Mouse (Mus musculus) adrenal gland, postnatal 4 days (tissue): Measurements from ENCODE around the gene Timm17b. TPM values are rescaled to one million over a fixed set of nuclear protein-coding genes. Genes with fewer than 3 reads are reported as not detected.
"Not testable (repeated sequence)": the region's sequence is repeated elsewhere in the genome, so short reads cannot be mapped to it uniquely, and the experiment has no call there.

Experiments used
- DNase-seq, 2 experiments: peaks; one replicate each; pipeline ENCODE4 v3.0.0; 2021 to 2022; ENCODE audit warnings: low spot score in 2 of 2, mixed read lengths in 2 of 2
- total RNA-seq, 2 experiments: library from RNA; stranded (reverse); gene quantifications; 2 replicates each; pipeline ENCODE4 v1.2.3; 2021

The Timm17b gene
- total RNA-seq, 2 experiments from 2014 or later = 95.7 to 101 TPM

DNA sequence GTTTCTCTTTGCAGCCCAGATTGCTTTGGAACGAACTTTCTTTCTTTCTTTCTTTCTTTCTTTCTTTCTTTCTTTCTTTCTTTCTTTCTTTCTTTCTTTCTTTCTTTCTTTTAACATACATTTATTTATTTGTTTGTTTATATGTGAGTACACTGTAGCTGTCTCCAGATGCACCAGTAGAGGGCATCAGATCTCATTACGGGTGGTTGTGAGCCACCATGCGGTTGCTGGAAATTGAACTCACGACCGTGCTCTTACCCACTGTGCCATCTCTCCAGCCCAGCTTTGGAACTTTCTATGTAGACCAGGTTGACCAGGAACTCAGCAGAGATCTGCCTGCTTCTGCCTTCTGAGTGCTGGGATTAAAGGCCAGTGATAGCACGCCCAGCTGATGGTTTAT is 18.8 kb downstream of the Timm17b start:
- not testable (repeated sequence) for DNase-seq

DNA sequence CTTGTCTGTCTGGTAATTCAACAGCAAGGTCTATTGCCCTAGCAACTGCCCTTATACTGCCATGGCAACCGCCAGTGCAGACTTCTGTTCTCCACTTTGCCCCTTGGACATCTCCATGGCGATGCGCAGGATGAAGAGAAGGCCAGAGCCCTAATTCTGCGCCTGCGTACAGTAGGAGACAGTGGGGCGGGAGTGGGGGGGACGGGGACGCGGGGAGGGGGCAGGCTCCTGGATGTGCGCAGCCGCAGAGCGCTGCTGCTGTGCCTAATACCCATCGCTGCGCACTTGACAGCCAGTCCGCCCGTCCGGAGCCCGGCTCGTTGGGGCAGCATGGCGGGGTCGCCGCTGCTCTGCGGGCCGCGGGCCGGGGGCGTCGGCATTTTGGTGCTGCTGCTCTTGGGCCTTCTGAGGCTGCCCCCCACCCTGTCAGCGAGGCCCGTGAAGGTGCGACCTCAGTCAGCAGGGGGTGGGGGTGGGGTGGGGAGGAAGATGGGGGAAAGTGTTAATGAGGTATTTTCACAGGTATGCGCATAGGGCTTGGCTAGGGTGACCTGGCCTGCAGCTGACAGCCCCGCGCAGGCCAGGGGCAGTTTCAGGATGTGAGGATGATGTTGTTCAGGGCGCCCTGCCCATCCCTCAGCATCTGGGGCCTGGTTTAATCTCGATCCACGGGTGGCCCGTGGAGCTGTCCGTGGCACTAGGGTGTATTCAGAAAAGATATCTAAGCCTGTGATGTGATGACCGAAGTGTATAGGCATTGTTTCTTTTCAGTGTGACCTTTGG is 20.6 kb downstream of the Timm17b start, which contains the start of gene Pcsk1n:
TSS of gene Pcsk1n (plus strand) at position 222 of the 783 bp plus-strand sequence.
- no peak for DNase-seq

DNA sequence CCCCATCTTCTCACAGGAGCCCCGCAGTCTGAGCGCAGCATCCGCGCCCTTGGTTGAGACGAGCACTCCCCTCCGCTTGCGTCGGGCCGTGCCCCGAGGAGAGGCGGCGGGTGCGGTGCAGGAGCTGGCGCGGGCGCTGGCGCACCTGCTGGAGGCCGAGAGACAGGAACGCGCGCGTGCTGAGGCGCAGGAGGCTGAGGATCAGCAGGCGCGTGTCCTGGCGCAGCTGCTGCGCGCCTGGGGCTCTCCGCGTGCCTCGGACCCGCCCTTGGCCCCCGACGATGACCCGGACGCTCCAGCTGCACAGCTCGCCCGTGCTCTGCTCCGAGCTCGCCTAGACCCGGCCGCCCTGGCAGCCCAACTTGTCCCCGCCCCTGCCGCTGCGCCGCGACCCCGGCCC is 22.9 kb downstream of the Timm17b start:
- no peak for DNase-seq

DNA sequence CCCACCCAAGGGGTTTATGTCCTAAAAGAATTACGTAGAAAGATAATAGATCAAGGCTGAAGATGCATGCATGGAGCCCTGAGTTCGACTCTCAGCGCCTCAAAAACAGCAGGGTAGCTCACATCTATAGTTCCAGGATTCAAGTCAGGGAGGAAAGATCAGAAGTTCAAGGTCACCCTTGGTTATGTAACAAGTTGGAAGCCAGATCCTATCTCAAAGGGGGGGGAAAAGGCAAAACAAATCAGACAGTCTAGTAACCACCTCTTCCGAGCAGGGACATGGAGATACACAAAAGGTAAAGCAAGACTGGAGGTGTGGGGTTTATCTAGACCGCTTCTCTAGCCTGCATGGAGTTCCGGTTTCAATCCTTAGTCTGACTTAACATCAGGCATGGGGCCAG is 27.1 kb downstream of the Timm17b start:
- no peak for DNase-seq

DNA sequence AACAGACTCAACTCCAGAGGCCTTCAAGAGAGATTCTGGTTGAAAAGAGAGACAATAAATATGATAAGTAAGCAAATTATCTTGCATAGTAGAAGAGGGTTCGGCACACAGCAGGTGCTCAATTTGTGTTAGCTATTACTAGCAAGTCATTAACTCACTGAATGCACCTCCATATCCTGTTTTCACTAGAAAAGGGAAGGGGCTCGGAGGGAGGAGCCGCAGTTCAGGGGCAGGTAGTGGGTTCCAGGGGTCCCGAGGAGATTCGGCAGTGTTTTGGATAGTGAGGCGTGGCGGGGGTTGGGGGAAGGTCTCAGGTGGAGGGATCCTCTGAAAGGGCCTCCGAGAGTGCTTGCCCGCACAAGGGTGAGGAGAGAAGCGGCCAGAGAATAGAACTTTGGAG is 28.0 kb downstream of the Timm17b start:
- no peak for DNase-seq

DNA sequence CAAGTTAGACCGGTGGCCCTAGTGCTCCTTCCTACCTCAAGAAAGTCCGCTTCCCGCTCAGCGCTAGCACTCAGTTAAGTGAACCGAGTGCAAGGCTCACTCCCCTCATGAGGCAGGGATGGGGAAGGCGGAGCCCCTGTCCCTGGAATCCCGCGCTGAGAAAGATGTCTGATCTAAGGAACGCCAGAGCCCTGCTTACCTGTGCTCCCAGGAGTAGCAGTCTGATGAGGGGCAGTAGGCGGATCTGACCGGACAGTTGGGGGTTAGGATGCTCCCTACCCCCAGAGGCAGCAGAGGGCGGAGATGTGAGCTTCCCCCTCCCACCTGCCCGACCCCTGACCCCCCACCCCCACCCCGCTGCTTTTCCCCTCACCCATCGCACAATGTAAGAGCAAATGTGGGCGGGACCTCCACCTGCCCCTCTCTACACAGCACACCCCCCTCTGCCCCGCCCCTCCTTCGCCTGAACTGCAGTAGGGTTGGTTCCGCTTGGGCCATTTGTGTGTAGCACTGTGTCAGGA is 29.2 kb downstream of the Timm17b start, which contains the start of gene Eras:
TSS of gene Eras (minus strand) at position 338 of the 521 bp plus-strand sequence.
- DNase-seq = no peak

DNA sequence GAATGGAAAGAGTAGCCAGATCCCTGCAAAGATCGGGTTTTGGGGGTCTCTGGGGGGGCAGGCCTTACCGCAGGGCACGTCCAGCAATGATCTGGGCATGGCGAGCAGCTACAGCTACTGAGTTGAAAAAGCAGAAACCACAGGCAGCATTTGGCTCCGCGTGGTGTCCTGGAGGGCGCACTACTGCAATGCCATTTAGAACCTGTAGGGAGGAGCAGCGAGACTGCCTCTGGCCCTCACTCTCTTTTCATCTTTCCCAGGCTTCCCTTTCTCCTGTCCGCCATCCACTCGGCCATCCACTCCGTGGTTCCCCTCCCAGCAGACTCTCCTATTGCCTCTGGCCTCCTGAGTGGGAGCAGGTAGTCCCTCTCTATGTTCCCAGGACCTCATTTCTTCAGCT is 37.7 kb downstream of the Timm17b start:
- DNase-seq = no peak

DNA sequence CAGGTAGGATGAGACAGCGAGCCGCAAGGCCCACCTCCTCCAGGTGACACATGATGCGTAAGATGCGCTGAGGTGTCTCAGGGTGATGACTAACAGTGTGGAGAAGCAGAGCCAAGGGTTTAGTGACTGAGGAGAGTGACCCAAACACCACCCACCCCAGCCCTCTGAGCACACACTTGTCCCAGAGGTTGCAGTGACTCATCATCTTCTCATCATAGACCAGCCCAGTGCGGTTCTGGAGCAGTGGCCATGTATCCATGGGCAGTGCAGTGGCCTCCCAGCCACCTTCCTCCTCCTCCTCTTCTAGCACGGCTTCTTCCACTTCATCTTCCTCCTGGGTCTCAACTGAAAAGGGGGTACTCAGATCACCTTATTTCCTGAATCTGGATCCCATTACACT is 38.5 kb downstream of the Timm17b start:
- no peak for DNase-seq

DNA sequence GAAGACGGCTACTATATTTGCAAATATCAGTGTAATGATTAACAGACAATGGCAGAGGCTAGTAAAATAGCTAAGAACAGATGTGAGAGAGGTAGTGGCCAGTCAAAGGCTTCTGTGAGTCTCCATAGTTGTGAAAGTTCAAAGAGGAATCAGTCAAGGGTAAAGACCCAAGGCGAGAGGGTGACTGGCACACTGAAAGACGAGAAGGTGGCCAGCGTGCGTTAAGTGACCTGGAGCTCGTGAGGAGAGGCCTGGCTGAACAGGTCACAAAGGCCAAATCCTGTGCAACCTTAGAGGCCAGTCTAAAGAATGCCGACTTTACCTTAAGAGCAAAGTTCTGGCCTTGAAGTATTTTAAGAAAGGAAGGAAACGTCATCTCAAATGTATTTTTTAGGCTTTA is 46.5 kb downstream of the Timm17b start:
- DNase-seq = no peak

DNA sequence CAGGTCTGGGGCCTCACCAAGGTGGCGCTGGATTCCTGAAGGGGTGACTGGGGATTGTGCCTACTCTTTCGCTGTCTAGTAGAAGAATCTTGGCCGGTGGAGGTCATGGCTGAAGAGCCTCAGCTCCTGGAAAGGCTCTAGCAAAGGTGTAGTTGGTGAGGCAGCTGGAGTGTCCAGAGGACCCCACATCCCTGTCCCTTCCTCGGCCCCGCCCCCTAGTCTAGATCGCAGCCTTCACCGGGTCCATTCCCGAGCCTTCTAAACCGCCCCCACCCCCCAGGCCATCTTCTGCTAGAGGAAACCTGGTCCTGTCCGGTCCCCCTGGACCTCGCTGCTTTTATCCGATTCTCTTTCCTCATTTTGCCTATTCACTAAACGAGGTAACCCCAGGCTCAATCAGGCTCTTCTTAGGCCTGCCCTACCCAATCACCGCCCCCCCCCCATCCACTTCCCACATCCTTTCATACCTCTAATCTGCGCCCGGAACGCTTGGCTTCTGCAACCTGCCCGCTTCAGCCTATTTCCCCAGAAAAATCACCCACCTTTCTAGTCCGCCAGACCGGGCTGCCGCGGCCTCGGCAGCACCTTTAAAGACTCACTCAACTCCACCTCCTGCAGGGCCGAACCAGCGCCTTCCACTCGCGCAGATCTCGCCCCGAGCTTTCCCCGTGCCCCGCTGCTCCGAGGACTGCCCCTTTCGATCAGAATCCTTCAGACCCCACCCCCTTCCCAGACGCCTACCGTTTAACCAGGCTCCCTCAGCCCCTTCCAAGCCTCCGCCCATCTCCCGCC is 48.1 kb downstream of the Timm17b start, which contains the start of gene Hdac6:
TSS of gene Hdac6 (minus strand) at position 782 of the 792 bp plus-strand sequence.
- no peak for DNase-seq

DNA sequence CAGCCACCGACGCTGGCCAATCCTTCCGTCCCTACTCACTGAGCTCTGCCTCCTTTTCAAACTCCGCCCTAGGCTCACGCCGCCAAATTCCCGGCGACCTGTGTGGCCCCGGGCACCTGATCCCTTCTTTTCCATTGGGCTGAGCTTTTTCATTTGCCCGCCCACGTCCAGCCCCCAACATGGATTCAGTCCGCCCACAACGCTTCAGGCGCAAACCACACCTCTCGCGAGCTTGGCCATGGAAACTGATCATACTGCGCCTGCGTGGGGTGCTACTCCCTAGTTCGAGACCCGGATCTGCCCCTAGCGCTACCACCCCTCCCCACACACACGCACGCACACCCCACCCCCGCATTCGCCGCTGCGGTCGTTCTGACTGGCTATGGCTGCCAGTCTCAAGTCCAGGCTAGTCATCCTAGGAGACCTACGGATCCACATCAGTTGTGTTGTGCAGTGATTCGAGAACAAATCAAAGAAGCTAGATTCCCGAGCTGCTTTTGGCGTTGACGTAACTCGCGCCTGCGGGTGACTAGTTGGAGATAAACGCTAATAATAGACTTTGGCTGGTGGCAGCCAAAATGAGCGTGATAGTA is 48.8 kb downstream of the Timm17b start:
- DNase-seq = peak; percentile 53 to 79

DNA sequence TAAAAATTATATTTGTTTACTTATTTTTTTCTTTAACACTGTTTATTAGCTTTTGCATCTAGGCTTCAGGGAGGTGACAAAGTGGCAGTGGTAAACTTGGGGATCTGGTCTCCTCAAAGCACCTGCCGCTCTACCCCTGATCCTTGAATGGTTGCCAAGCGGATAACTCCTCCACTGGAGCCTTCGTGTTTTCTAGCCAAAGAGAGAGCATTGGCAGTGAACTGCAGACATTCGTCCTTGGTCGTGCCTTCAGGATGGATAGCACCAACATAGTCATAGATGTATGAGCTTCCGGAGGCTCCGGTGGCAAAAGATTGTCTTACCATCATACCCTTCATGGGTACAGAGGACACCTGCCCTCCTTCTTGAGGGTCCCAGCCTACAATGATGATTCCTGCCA is 50.9 kb downstream of the Timm17b start:
- DNase-seq = no peak

Other genes with a start within 250 kb of the Timm17b start
- 10 to 100 TPM; 16.4 to 18.7 TPM for gene Prickle3, start 242.1 kb upstream of the Timm17b start, total RNA-seq
- 100 to 1,000 TPM in 1 of 2 experiments, 10 to 100 TPM in 1; 87.4 to 102 TPM for gene Plp2, start 228.0 kb upstream of the Timm17b start, total RNA-seq
- 1 to 10 TPM in 1 of 2 experiments, under 1 TPM in 1; 0.42 to 1.4 TPM for gene Magix, start 218.1 kb upstream of the Timm17b start, total RNA-seq
- 10 to 100 TPM; 47.7 to 48.2 TPM for gene Gpkow, start 202.2 kb upstream of the Timm17b start, total RNA-seq
- gene Wdr45, start 185.0 kb upstream of the Timm17b start, total RNA-seq = 10 to 100 TPM; 68.0 to 75.4 TPM
- gene Gm45208, start 177.1 kb upstream of the Timm17b start, total RNA-seq = 1 to 10 TPM in 1 of 2 experiments, not detected in 1; 1.4 TPM
- gene Praf2, start 170.9 kb upstream of the Timm17b start, total RNA-seq = 10 to 100 TPM; 15.5 to 16.0 TPM
- 10 to 100 TPM in 1 of 2 experiments, 1 to 10 TPM in 1; 9.0 to 10.8 TPM for gene Ccdc120, start 148.5 kb upstream of the Timm17b start, total RNA-seq
- 10 to 100 TPM; 39.9 to 41.0 TPM for gene Tfe3, start 136.8 kb upstream of the Timm17b start, total RNA-seq
- 10 to 100 TPM; 52.0 to 64.8 TPM for gene Gripap1, start 109.6 kb upstream of the Timm17b start, total RNA-seq
- gene Kcnd1, start 77.1 kb upstream of the Timm17b start, total RNA-seq = 1 to 10 TPM; 2.2 to 3.6 TPM
- gene Otud5, start 58.0 kb upstream of the Timm17b start, total RNA-seq = 10 to 100 TPM; 73.4 to 86.3 TPM
- 1 to 10 TPM; 8.1 to 9.5 TPM for gene Pim2, start 21.1 kb upstream of the Timm17b start, total RNA-seq
- 10 to 100 TPM; 38.7 to 42.9 TPM for gene Slc35a2, start 15.3 kb upstream of the Timm17b start, total RNA-seq
- 100 to 1,000 TPM; 108 to 111 TPM for gene Pqbp1, start 88 bp upstream of the Timm17b start, total RNA-seq
- not detected for gene Gm10491, start 8.5 kb downstream of the Timm17b start, total RNA-seq
- gene Gm10490, start 10.2 kb downstream of the Timm17b start, total RNA-seq = not detected
- gene Pcsk1n, start 20.5 kb downstream of the Timm17b start, total RNA-seq = 10 to 100 TPM; 63.6 to 65.7 TPM
- gene Eras, start 29.2 kb downstream of the Timm17b start, total RNA-seq = not detected
- 10 to 100 TPM; 29.9 to 38.9 TPM for gene Hdac6, start 48.5 kb downstream of the Timm17b start, total RNA-seq
- 1 to 10 TPM; 2.0 to 3.4 TPM for gene Gata1, start 78.7 kb downstream of the Timm17b start, total RNA-seq
- 1 to 10 TPM in 1 of 2 experiments, not detected in 1; 1.1 TPM for gene Glod5, start 119.1 kb downstream of the Timm17b start, total RNA-seq
- 10 to 100 TPM; 28.9 to 30.0 TPM for gene Suv39h1, start 175.4 kb downstream of the Timm17b start, total RNA-seq
- 1 to 10 TPM; 3.1 to 3.3 TPM for gene Was, start 191.1 kb downstream of the Timm17b start, total RNA-seq
- 10 to 100 TPM; 68.3 to 76.5 TPM for gene Wdr13, start 233.5 kb downstream of the Timm17b start, total RNA-seq
- gene Rbm3, start 246.5 kb downstream of the Timm17b start, total RNA-seq = 100 to 1,000 TPM; 391 to 494 TPM